Mouse (Mus musculus) testis, adult 2 months (tissue): ENCODE results near the gene Yeats2. TPM values are rescaled to one million over a fixed set of nuclear protein-coding genes. Genes with fewer than 3 reads are reported as not detected.
"Not testable (repeated sequence)": the region's sequence is repeated elsewhere in the genome, so short reads cannot be mapped to it uniquely, and the experiment has no call there.

Experiments
- H3K27ac ChIP-seq: fragments of 200-500 bp; 2 replicates; pipeline ENCODE4 v1.5.1; 2012; ENCODE audit warnings: low read depth, low read length; ENCODE audit not compliant: control insufficient read depth, insufficient read depth
- H3K27me3 ChIP-seq: fragments of 200-500 bp; 2 replicates; pipeline ENCODE4 v1.6.1; 2012; ENCODE audit warnings: mild to moderate bottlenecking, low read length, moderate library complexity; ENCODE audit not compliant: control insufficient read depth, insufficient read depth
- H3K36me3 ChIP-seq: fragments of 200-500 bp; 2 replicates; pipeline ENCODE4 v1.6.1; 2012; ENCODE audit warnings: mild to moderate bottlenecking, low read length; ENCODE audit not compliant: control insufficient read depth, insufficient read depth
- H3K4me1 ChIP-seq: fragments of 200-500 bp; 2 replicates; pipeline ENCODE4 v1.6.1; 2012; ENCODE audit warnings: low read length; ENCODE audit not compliant: control insufficient read depth, insufficient read depth
- H3K4me3 ChIP-seq: fragments of 200-500 bp; 2 replicates; pipeline ENCODE4 v1.5.1; 2012; ENCODE audit warnings: low read depth, mild to moderate bottlenecking, low read length, moderate library complexity, mixed read lengths; ENCODE audit not compliant: control insufficient read depth
- CTCF ChIP-seq: fragments of 200-500 bp; IDR thresholded peaks from 2 replicates; pipeline ENCODE4 v1.5.1; 2012; ENCODE audit warnings: low read depth, mild to moderate bottlenecking, inconsistent platforms, low read length, moderate library complexity; ENCODE audit not compliant: control insufficient read depth, insufficient read depth, insufficient replicate concordance
- POLR2A ChIP-seq: fragments of 200-500 bp; IDR thresholded peaks from 2 replicates; pipeline ENCODE4 v1.6.1; 2012; ENCODE audit warnings: low read depth, mild to moderate bottlenecking, inconsistent platforms, low read length, moderate library complexity; ENCODE audit not compliant: control insufficient read depth
- polyA plus RNA-seq: library from polyadenylated mRNA; depleted of rRNA; stranded (reverse); fragments of >200 nt; gene quantifications from 2 replicates; pipeline ENCODE4 v1.2.3, GENCODE M21; 2012

Gene Yeats2
- polyA plus RNA-seq, 1 experiment: 8.1 TPM

GRCm38 (mm10) chr16:20106996-20107395 lies 33.9 kb upstream of the Yeats2 start:
- H3K27ac ChIP-seq: peak overlapping the region; percentile 49; the same call in 1 of the 2 replicates
- H3K4me3 ChIP-seq: no peak overlapping the region
- peaks cover 2% of the 10 kb centered on the region; the same call in 1 of the 2 replicates for H3K36me3 ChIP-seq
- TF ChIP-seq CTCF (no peak), POLR2A (no peak)
- H3K4me1 ChIP-seq: peaks cover 2% of the 10 kb centered on the region; the same call in 1 of the 2 replicates
- H3K27me3 ChIP-seq: no peaks in the 10 kb centered on the region

GRCm38 (mm10) chr16:20108961-20109360 lies 31.9 kb upstream of the Yeats2 start:
- H3K27me3 ChIP-seq: no peaks in the 10 kb centered on the region
- H3K4me1 ChIP-seq: peaks cover 2% of the 10 kb centered on the region; the same call in 1 of the 2 replicates
- peak; percentile 46; the same call in 1 of the 2 replicates for TF ChIP-seq CTCF
- no peak for TF ChIP-seq POLR2A
- no peak overlapping the region for H3K4me3 ChIP-seq
- H3K27ac ChIP-seq: no peak overlapping the region
- H3K36me3 ChIP-seq: peaks cover 2% of the 10 kb centered on the region; the same call in 1 of the 2 replicates

- H3K4me3 ChIP-seq: no peak overlapping the region
- H3K27ac ChIP-seq: no peak overlapping the region
- no peak for TF ChIP-seq CTCF
- no peak for TF ChIP-seq POLR2A
- H3K36me3 ChIP-seq: no peaks in the 10 kb centered on the region
- H3K4me1 ChIP-seq: no peaks in the 10 kb centered on the region
- no peaks in the 10 kb centered on the region for H3K27me3 ChIP-seq
Observed at GRCm38 (mm10) chr16:20112649-20113048, 28.2 kb upstream of the Yeats2 start.

GRCm38 (mm10) chr16:20116069-20116468 lies 24.8 kb upstream of the Yeats2 start:
- no peak overlapping the region for H3K27ac ChIP-seq
- no peaks in the 10 kb centered on the region for H3K4me1 ChIP-seq
- TF ChIP-seq POLR2A (no peak), CTCF (no peak)
- no peaks in the 10 kb centered on the region; the same call in 1 of the 2 replicates for H3K36me3 ChIP-seq
- no peak overlapping the region for H3K4me3 ChIP-seq
- no peaks in the 10 kb centered on the region for H3K27me3 ChIP-seq

- H3K27me3 ChIP-seq, H3K4me1 ChIP-seq, H3K27ac ChIP-seq, H3K4me3 ChIP-seq, H3K36me3 ChIP-seq: not testable (repeated sequence)
Observed at GRCm38 (mm10) chr16:20126319-20126883, 14.5 kb upstream of the Yeats2 start.

- Histone ChIP-seq H3K4me3 (no peak overlapping the region), H3K27me3 (no peaks in the 10 kb centered on the region), H3K4me1 (no peaks in the 10 kb centered on the region), H3K27ac (no peak overlapping the region), H3K36me3 (no peaks in the 10 kb centered on the region)
- TF ChIP-seq CTCF (no peak), POLR2A (no peak)
Observed at GRCm38 (mm10) chr16:20130397-20130796, 10.5 kb upstream of the Yeats2 start.

- Histone ChIP-seq H3K36me3 (no peaks in the 10 kb centered on the region), H3K27me3 (no peaks in the 10 kb centered on the region), H3K4me3 (no peak overlapping the region), H3K27ac (no peak overlapping the region), H3K4me1 (peaks cover 5% of the 10 kb centered on the region; the same call in 1 of the 2 replicates)
- TF ChIP-seq CTCF (no peak), POLR2A (no peak)
Observed at GRCm38 (mm10) chr16:20144568-20144967, 3.7 kb downstream of the Yeats2 start.

- H3K36me3 ChIP-seq: peaks cover 2% of the 10 kb centered on the region; the same call in 1 of the 2 replicates
Observed at GRCm38 (mm10) chr16:20151991-20152390, 11.1 kb downstream of the Yeats2 start.

More at GRCm38 (mm10) chr16:20151991-20152390, 11.1 kb downstream of the Yeats2 start:
- H3K27me3 ChIP-seq: no peaks in the 10 kb centered on the region
- no peak overlapping the region; the same call in 1 of the 2 replicates for H3K27ac ChIP-seq
- no peak overlapping the region for H3K4me3 ChIP-seq
- H3K4me1 ChIP-seq: no peaks in the 10 kb centered on the region
- TF ChIP-seq CTCF (no peak), POLR2A (no peak)
